Mouse (Mus musculus): ENCODE measurements around the gene Ep400. TPM values are rescaled to one million over a fixed set of nuclear protein-coding genes. Genes with fewer than 3 reads are reported as not detected.

Ep400 gene
- total RNA-seq (2014; fragmentation: Nextera tagmentation) = 127 and 160 TPM in 2 replicates
- 35.5 and 68.1 TPM in 2 replicates for total RNA-seq (2017)

DNA sequence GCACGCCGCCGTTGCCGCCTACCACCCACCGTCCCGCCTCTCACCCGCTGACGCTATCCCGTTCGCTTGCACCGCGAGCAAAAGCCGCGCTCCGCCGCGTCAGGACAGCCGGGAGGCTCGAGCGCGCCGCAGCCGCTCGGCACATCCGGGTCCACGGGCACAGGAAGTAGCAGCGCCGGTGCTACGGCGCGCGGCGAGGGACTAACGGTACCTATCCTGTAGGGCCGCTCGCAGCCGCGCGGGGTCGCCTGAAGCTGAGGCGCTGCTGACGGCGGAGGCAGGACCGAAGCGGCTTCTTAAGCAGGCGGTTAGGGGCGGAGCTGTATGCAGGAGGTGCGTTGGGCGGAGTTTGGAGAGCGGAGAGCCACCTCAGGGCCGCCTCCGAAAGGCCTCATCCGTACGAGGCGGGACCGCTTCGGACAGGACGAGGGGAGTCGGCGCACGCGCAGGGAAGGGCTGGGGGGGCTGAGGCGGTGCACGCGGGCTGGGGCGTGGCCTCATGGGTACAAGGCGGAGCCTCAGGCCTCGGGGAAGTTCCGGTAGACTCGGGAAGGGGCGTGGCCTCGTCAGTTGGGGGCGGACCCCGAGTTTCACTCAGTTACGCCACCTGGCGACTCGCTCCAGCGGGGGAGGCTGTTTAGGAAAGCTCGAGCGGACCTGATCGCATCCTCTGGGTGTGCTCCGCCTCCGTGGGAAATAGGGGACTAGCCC is at the start of gene Ep400:
TSS of gene Ep400 (minus strand) at position 270 of the 711 bp plus-strand sequence.
- peak; percentile 88 for ATAC-seq (replicated peaks; ENCODE audit: poor library complexity, severe bottlenecking)

DNA sequence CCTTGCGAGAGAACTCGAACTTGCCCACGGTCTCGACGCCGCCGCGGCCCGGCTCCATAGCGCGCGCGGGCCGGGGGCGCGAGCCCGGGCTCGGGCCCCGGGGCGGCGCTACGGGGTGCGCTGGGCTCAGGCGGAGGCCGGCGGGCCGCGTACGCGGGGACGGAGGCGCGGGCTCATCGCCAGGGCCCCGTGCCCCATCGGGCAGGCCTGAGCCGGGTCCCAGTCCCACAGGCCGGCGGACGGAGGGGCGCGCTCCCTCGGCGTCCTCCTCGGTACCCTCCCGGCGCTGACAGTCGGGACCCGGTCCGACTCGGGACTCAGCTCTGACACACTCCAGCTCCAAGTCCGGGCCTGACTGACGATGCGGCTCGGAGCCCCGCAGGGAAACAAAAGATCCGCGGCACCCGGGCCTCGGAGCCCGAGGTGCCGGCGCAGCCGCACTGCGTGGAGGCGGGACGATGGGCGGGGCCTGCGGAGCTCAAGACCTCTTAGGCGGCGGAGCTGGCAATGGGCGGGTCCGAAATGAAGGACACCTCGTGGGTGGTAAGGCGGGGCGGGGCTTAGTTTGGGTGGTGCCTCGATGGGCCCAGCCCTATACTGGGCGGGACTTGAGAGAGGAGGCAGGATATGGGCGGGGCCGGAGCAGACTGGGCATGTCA is 39.3 kb upstream of the Ep400 start, which contains the start of gene Ulk1:
TSS of gene Ulk1 (minus strand) at position 431 of the 659 bp plus-strand sequence.
- ATAC-seq (replicated peaks; ENCODE audit: poor library complexity, severe bottlenecking) = peak; percentile 85

DNA sequence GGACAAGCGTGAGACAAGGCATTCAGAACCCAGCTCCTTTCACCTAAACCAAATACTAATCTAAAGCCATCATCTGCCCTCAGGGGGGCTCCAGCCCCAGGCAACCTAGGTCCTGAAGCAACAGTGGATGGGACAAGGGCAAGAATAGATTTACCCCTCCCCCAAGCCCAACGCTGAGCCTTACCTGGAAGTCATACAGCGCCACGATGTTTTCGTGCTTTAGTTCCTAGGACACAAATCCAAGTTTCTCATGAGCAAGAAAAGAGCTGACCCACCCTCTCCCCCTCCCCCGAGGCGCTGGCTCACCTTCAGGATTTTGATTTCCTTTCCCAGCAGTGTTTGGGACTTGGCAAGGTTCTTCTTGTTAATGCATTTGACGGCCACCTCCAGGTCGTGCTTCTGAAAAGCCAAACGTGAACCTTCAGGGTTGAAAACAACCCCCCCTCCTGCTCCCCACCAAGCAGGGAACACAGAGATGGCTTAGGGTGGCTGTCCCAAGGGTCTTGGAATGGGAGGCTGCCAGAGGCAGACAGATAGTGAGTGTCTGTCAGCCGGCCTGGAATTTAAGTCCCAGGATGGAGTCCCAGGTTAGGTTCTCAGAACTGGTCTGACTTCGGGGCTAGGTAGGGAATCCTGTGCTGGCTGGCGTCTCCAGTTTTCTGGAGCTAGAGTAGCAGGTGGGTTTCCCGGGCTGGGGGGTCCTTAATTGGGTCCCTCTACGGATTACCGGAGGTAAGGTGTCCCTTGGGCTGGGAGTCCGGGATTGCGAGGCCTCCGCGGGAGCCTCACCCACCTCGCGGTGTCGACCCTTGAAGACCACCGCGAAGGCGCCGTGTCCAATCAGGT is 38.5 kb upstream of the Ep400 start:
- no peak for ATAC-seq (replicated peaks; ENCODE audit: poor library complexity, severe bottlenecking)

- peak; percentile 68 for ATAC-seq (replicated peaks; ENCODE audit: poor library complexity, severe bottlenecking)
Measured at GRCm38 (mm10) chr5:110808061-110808631, 37.6 kb upstream of the Ep400 start.

- no peak for ATAC-seq (replicated peaks; ENCODE audit: poor library complexity, severe bottlenecking)
Measured at GRCm38 (mm10) chr5:110807453-110807852, 36.9 kb upstream of the Ep400 start.

GRCm38 (mm10) chr5:110806676-110807075 is 36.2 kb upstream of the Ep400 start:
- ATAC-seq (replicated peaks; ENCODE audit: poor library complexity, severe bottlenecking) = no peak

- no peak for ATAC-seq (replicated peaks; ENCODE audit: poor library complexity, severe bottlenecking)
Measured at GRCm38 (mm10) chr5:110806154-110806553, 35.6 kb upstream of the Ep400 start.

DNA sequence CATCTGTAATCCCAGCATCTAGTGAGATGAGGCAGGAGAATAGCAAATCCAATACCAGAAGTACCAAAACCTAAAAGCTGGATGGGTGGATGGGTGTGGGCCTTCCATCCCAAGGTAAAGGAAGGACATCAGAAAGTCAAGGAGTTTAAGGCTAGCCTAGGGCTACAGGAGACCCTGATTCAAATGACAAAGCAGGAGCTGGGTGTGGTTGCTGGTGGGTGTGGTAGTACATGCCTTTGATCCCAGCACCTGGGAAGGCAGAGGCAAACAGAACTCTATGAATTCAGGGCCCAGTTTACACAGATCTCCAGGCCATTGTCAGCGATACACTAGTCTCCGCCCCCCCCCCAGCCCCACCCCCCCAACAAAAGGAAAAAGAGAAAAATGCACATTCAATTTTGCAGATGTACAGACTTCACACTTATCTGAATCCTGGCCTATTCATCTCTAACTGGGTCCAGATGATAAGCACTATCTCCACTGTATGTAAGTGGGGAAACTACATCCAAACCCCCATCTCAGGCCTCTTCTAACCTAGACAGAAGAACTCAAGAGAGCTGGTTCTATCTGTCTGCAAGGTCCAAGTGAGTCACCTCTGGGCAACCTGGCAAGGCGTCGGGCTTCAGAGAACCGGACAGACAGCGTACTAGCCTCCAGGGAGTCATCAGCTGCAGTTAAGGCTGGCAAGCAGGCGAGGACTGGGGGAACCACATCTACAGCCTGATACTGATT is 33.7 kb upstream of the Ep400 start:
- ATAC-seq (replicated peaks; ENCODE audit: poor library complexity, severe bottlenecking) = no peak

DNA sequence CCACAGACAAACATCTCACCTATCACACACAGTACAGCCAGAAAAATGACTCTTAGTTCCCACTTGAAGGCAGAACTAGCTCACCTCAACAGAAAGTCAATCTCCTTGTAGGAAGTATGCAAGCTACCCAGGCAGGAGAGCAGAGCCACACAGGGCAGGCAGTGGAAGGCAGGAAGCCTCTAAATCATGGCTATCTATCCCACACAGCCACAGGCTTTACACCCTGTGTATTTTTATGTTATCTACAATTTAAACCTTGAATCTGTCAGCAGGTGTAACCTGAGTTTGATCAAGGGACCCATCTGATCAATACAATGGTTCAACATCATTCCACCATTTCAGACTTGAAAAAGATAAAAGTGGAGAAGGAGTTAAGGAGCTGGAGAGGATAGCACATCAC is 32.3 kb upstream of the Ep400 start:
- no peak for ATAC-seq (replicated peaks; ENCODE audit: poor library complexity, severe bottlenecking)

GRCm38 (mm10) chr5:110802186-110802585 is 31.7 kb upstream of the Ep400 start:
- no peak for ATAC-seq (replicated peaks; ENCODE audit: poor library complexity, severe bottlenecking)

GRCm38 (mm10) chr5:110801036-110801624 is 30.6 kb upstream of the Ep400 start:
- ATAC-seq (replicated peaks; ENCODE audit: poor library complexity, severe bottlenecking) = no peak

GRCm38 (mm10) chr5:110797696-110798095 is 27.2 kb upstream of the Ep400 start:
- ATAC-seq (replicated peaks; ENCODE audit: poor library complexity, severe bottlenecking) = no peak

DNA sequence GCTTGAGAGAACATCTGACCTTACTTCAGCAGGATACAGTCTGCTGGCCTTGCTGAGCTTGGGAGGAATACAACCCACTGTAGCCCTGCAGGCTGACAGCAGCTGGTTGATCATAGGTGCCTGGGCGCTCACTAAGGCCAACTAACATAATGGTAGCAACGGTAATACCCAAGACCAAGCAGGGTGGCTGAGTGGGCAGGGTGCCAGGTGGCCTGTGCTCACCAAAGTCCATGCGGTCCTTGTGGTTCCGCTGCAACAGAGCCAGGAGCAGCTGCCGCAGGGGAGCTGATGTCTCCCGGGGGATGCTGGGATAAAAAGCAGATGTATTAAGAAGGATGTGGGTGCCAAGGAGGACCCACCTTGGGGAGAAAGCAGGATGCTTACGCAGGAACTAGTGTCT is 23.8 kb upstream of the Ep400 start:
- no peak for ATAC-seq (replicated peaks; ENCODE audit: poor library complexity, severe bottlenecking)

- peak; percentile 76 for ATAC-seq (replicated peaks; ENCODE audit: poor library complexity, severe bottlenecking)
Measured at GRCm38 (mm10) chr5:110788684-110789083, 18.2 kb upstream of the Ep400 start.

GRCm38 (mm10) chr5:110786081-110786835 is 15.7 kb upstream of the Ep400 start:
- ATAC-seq (replicated peaks; ENCODE audit: poor library complexity, severe bottlenecking) = peak; percentile 40; the same call in 1 of the 2 replicates

DNA sequence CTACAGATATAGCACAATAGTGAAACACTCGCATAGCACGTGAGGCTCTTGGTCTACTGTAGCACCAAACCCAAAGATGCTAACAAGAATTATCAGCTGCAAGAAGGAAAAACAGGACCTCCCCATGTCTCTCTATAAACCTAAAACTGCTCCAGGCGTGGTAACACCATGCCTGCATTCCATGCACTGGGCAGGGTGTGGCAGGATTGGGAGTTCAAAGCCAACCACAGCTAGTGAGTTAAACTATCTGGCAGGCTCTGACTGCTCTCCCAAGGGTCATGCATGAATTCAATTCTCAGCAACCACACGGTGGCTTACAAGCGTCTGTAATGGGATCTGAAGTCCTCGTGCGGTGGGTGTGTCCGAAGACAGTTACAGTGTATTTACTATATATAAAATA is 12.6 kb upstream of the Ep400 start:
- ATAC-seq (replicated peaks; ENCODE audit: poor library complexity, severe bottlenecking) = no peak

GRCm38 (mm10) chr5:110781529-110782238 is 11.2 kb upstream of the Ep400 start:
- no peak for ATAC-seq (replicated peaks; ENCODE audit: poor library complexity, severe bottlenecking)
